ENCODE assay signal across 8 mouse cellular contexts in genomic region chr1:195040437-195040836, GRCm38 (mm10). TPM values are rescaled to one million over a fixed set of nuclear protein-coding genes. Genes with fewer than 3 reads are reported as not detected.
DNase-seq lines count a peak whose midpoint lies in the region; ATAC-seq and TF ChIP-seq lines count a peak whose summit lies in the region.

No protein-coding gene starts in this region.

- H3K9me3 ChIP-seq in forebrain, embryonic 11.5 days (ENCODE audit: control insufficient read depth, low read length): no peaks in the 10 kb centered on the region
- H3K9me3 ChIP-seq in forebrain, embryonic 10.5 days: no peaks in the 10 kb centered on the region
- H3K9me3 ChIP-seq in embryonic facial prominence, embryonic 10.5 days: no peaks in the 10 kb centered on the region
- no peaks in the 10 kb centered on the region for H3K9me3 ChIP-seq in intestine, postnatal 0 days (ENCODE audit: control insufficient read depth)

- no peak overlapping the region for H3K27ac ChIP-seq in forebrain, embryonic 11.5 days (ENCODE audit: low read depth, low read length)
- H3K27ac ChIP-seq in forebrain, embryonic 10.5 days: no peak overlapping the region
- H3K27ac ChIP-seq in embryonic facial prominence, embryonic 10.5 days (replicated peaks): no peak overlapping the region
- H3K27ac ChIP-seq in intestine, postnatal 0 days (ENCODE audit: low read depth, low read length): no peak overlapping the region

- peak; percentile 83 for TF ChIP-seq CTCF in intestine, postnatal 0 days (IDR thresholded peaks at IDR 0.05; ENCODE audit: low read depth)

- ATAC-seq in forebrain, embryonic 11.5 days (replicated peaks; ENCODE audit: low FRiP score): peak; percentile 73
- peak; percentile 50; the same call in 1 of the 2 replicates for ATAC-seq in intestine, postnatal 0 days

- no peaks in the 10 kb centered on the region for H3K27me3 ChIP-seq in forebrain, embryonic 11.5 days (ENCODE audit: control insufficient read depth, insufficient read depth, low read length)
- no peaks in the 10 kb centered on the region for H3K27me3 ChIP-seq in forebrain, embryonic 10.5 days (ENCODE audit: poor library complexity, severe bottlenecking)
- H3K27me3 ChIP-seq in embryonic facial prominence, embryonic 10.5 days (replicated peaks; ENCODE audit: low read depth, poor library complexity, severe bottlenecking): no peaks in the 10 kb centered on the region
- H3K27me3 ChIP-seq in intestine, postnatal 0 days (replicated peaks; ENCODE audit: control insufficient read depth, insufficient read depth, low read length): no peaks in the 10 kb centered on the region

- H3K4me2 ChIP-seq in forebrain, embryonic 11.5 days (ENCODE audit: low read depth, low read length, severe bottlenecking): no peak overlapping the region
- no peak overlapping the region for H3K4me2 ChIP-seq in intestine, postnatal 0 days (replicated peaks; ENCODE audit: low read depth)

- no peak for DNase-seq in forebrain, embryonic 11.5 days (ENCODE audit: low spot score)
- DNase-seq in forebrain, embryonic 10.5 days (ENCODE audit: extremely low spot score, low spot score): no peak
- DNase-seq in thymus, postnatal 0 days (ENCODE audit: low spot score): peak; percentile 46
- DNase-seq in thymus, postnatal 36 days: no peak
- peak; percentile 19 for DNase-seq in embryonic facial prominence, embryonic 10.5 days (ENCODE audit: low spot score)
- DNase-seq in mesoderm, embryonic 11.5 days (ENCODE audit: low read depth, low spot score): peak; percentile 59
- no peak for DNase-seq in Muller cell, postnatal 12 days (ENCODE audit: inconsistent ontology term)

- no peaks in the 10 kb centered on the region for H3K36me3 ChIP-seq in forebrain, embryonic 11.5 days (ENCODE audit: control insufficient read depth, insufficient read depth, low read length)
- H3K36me3 ChIP-seq in forebrain, embryonic 10.5 days (replicated peaks): no peaks in the 10 kb centered on the region
- no peaks in the 10 kb centered on the region for H3K36me3 ChIP-seq in embryonic facial prominence, embryonic 10.5 days (replicated peaks)
- 0 out of 2 replicates have a peak, but pooled peaks cover 4% of the 10 kb centered on the region for H3K36me3 ChIP-seq in intestine, postnatal 0 days (ENCODE audit: control insufficient read depth, insufficient read depth)

- H3K9ac ChIP-seq in forebrain, embryonic 11.5 days (ENCODE audit: low read length): no peak overlapping the region
- H3K9ac ChIP-seq in intestine, postnatal 0 days (ENCODE audit: low read depth, low read length): no peak overlapping the region

- no peak overlapping the region for H3K4me3 ChIP-seq in forebrain, embryonic 11.5 days (ENCODE audit: low read depth, low read length)
- no peak overlapping the region for H3K4me3 ChIP-seq in forebrain, embryonic 10.5 days
- H3K4me3 ChIP-seq in embryonic facial prominence, embryonic 10.5 days: no peak overlapping the region
- H3K4me3 ChIP-seq in intestine, postnatal 0 days (ENCODE audit: low read depth, low read length): no peak overlapping the region

- no peaks in the 10 kb centered on the region for H3K4me1 ChIP-seq in forebrain, embryonic 11.5 days (replicated peaks; ENCODE audit: control insufficient read depth, insufficient read depth, low read length)
- no peaks in the 10 kb centered on the region for H3K4me1 ChIP-seq in forebrain, embryonic 10.5 days
- no peaks in the 10 kb centered on the region for H3K4me1 ChIP-seq in embryonic facial prominence, embryonic 10.5 days
- no peaks in the 10 kb centered on the region for H3K4me1 ChIP-seq in intestine, postnatal 0 days (replicated peaks; ENCODE audit: control insufficient read depth, insufficient read depth, low read length)

RNA-seq across cellular contexts. Expression of gene Cd46, which starts 51.6 kb away (rescaled TPM):
- polyA plus RNA-seq in forebrain, embryonic 11.5 days (2014; fragmentation: Nextera tagmentation; extraction: Ambion mirVana): 0.64 and 1.5 TPM in 2 replicates
- 0.46 and 0.86 TPM in 2 replicates for polyA plus RNA-seq in forebrain, embryonic 10.5 days (2016; fragmentation: Nextera tagmentation; extraction: Ambion mirVana)
- 1.4 and 1.9 TPM in 2 replicates for polyA plus RNA-seq in thymus, postnatal 0 days (2015; fragmentation: Nextera tagmentation; extraction: Ambion mirVana)
- polyA plus RNA-seq in embryonic facial prominence, embryonic 10.5 days (2016; fragmentation: Nextera tagmentation; extraction: Ambion mirVana): 0.78 and 0.98 TPM in 2 replicates
- polyA plus RNA-seq in intestine, postnatal 0 days (2015; fragmentation: Nextera tagmentation; extraction: Ambion mirVana): 0.72 and 1.3 TPM in 2 replicates

Comparison
In these comparisons a context has a peak if more than half of its experiments do, and no peak if none do; other contexts are left out.
1. DNase-seq: peak in thymus, postnatal 0 days (single experiment), embryonic facial prominence, embryonic 10.5 days (single experiment) and mesoderm, embryonic 11.5 days (single experiment); none in forebrain, embryonic 11.5 days (single experiment), forebrain, embryonic 10.5 days (single experiment), thymus, postnatal 36 days (0 of 2) and Muller cell, postnatal 12 days (single experiment).